Mouse (Mus musculus): ENCODE measurements around the gene Gtf2a2.
"Not testable (repeated sequence)": the region's sequence is repeated elsewhere in the genome, so short reads cannot be mapped to it uniquely, and the experiment has no call there.

Gtf2a2 gene

GRCm38 (mm10) chr9:70022083-70022482, 9.7 kb downstream of the Gtf2a2 start:
- DNase-seq: no peak

- DNase-seq: not testable (repeated sequence)
Measured at GRCm38 (mm10) chr9:70023615-70024014, 11.3 kb downstream of the Gtf2a2 start.

DNA sequence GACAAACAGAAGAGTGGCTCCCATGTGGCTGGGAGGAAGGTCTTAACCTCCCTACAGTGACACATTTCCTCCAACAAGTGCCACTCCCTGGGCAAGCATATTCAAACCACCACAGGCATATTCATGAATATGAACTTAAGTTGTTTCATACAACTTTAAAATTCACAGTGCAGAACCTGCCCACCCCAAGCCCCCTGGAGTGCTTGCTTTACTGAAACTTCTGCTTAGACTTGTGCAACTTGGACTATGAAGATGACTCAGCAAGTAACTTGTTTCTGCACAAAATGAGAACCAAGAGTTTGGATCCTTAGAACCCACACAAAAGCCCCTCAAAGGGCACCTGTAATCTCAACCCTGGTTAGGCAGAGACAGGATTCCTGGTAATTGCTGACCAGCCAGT, 12.3 kb downstream of the Gtf2a2 start:
- DNase-seq: no peak

DNA sequence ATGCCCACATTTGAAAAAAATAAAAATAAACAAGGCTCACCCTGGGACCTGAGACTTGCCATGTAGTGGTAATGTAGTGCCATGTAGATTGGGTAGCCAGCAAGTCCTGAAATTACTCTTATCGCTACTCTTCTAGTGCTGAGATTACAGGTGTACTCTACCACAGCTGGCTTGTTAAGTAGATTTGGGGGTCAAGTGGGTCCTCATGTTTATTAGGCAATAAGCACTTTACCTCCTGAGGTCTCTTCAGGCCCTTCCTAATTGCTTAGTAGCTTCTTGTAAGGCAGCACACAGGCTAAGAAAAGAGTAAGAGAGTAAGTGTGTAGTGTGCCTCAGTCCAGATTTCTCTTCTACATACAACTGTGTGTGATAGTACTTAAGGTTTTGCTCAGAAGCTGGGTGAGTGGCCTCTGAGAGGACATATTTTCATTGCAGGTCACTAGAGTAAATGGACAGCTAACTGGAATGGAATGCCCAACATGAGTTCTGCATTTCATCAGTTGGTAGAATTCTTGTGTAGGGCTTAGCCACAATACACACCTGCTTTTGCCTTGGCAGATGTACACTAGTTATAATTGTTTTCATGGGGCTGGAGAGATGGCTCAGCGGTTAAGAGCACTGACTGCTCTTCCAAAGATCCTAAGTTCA, 13.1 kb downstream of the Gtf2a2 start:
- DNase-seq: no peak

- no peak for DNase-seq
Measured at GRCm38 (mm10) chr9:70032167-70032566, 19.8 kb downstream of the Gtf2a2 start.

DNA sequence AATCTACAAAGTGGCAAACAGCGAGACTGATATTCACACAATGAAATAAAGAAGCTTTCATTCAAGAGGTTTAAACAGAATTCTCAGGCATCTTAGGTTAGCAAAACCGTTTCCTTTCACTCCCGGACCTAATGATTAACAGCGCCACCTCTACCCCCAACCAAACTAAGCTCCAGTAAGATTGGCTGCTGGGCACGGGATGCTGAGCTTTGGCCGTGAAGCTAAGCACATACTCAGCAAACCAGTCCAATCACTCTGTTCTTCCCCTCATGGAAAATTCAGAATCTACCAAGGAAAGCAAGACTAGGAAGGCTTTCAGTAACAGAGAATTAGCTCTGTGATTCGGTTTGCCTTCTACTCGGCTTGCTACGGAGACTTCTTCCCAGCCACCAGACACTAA, 20.7 kb downstream of the Gtf2a2 start:
- no peak for DNase-seq

- no peak for DNase-seq
Measured at GRCm38 (mm10) chr9:70034702-70035101, 22.4 kb downstream of the Gtf2a2 start.

GRCm38 (mm10) chr9:70036646-70037045, 24.3 kb downstream of the Gtf2a2 start:
- no peak for DNase-seq

DNA sequence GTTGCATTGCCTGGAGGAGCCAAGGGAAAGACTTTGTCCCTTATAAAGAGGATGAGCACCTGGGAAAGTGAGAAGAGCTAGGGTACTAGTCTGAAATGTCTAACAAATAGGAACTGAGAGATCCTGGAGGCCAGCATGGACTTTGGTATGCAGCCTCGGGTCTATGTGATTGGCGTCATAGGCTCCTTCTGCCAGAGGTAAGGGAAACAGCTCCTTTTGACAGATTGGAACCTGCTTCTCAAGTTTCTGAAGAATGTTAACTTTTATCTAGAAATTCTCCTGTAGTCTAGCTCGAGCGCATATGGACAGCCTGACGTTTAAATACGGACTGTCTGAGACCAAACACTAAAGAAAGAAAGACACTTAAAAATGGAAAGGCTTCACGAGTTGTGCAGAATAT, 25.6 kb downstream of the Gtf2a2 start, which contains the start of gene Gcnt3:
Gcnt3 (minus strand) TSS at position 101 of the 400 bp plus-strand sequence.
- no peak for DNase-seq

- DNase-seq: no peak
Measured at GRCm38 (mm10) chr9:70039597-70040385, 27.4 kb downstream of the Gtf2a2 start.

DNA sequence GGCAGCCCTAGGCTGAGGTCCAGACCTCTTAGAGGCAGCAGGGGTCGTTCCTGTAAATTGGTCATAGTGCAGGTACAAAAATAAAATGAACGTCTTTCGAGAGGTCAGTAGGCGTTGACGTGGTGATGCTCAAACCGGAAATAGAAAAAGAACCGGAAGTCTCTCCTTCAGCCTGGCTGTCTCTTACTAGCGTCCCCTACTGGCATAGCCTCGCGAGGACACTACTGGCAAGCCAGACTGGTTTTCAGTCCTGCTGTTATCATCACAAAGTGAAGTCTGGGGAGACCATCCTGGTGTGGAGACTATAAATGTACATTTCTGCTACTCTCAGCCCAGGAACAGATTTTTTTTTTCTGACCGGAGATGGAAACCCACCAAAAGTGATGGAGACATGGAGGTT, 28.2 kb downstream of the Gtf2a2 start:
- no peak for DNase-seq

GRCm38 (mm10) chr9:70042137-70042536, 29.8 kb downstream of the Gtf2a2 start:
- no peak for DNase-seq

GRCm38 (mm10) chr9:70042935-70043334, 30.6 kb downstream of the Gtf2a2 start:
- no peak for DNase-seq

DNA sequence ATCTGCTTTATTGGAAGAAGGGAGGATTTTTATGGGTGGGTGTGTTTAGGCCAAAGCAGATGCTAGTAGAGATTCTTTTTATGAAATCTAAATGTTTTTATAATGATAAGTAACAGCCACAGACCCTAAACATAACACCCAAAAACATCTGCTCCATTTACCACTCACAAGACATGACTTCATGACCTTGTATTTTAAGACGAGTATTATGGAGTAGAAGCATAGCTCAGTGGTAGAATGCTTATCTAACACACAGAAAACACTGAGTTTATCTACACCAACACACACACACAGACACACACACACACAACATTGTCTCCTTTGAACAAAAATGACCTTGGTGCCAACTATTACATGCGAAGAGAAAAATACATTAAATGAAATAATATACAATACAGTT, 32.5 kb downstream of the Gtf2a2 start:
- no peak for DNase-seq

- no peak for DNase-seq
Measured at GRCm38 (mm10) chr9:70046255-70046654, 33.9 kb downstream of the Gtf2a2 start.

DNA sequence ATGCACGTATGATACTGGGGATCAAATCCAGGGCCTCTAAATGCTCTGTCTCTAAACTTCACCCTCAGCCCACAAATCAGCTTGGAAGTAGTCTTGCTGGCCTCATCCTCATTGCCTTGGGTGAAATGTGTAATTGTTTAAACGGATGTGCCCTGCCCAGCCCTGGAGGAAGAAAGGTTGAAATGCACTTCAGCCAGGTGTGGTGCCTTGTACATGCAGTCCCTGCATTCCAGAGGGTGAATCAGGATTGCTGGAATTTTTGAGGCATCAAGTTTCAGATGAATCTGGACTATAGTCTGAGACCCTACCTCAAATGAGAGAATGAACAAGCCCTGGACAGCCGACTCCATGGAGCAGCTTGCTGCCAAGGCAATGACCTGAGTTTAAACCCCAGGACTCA, 35.5 kb downstream of the Gtf2a2 start:
- DNase-seq: no peak

GRCm38 (mm10) chr9:70048280-70048679, 35.9 kb downstream of the Gtf2a2 start:
- DNase-seq: no peak

GRCm38 (mm10) chr9:70048751-70049415, 36.5 kb downstream of the Gtf2a2 start:
- DNase-seq: no peak

DNA sequence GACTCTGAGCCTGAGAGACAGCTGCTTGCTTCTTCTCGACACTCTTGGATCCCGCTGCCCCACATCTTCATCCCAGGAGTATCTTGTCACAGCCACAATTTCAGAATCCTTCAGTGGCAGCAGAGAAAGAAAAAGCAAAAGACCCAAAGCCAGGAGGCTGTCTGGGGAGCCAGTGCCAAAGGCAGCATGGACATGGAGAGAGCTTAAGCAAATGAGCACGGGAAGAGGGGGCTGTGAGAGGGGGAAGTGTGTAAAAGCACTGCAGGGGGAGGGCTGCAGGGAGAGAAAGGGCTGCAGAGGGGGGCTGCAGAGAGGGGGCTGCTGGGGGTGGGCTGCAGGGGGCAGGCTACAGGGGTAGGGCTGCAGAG, 37.0 kb downstream of the Gtf2a2 start:
- DNase-seq: no peak

GRCm38 (mm10) chr9:70049839-70050238, 37.5 kb downstream of the Gtf2a2 start:
- DNase-seq: no peak

- no peak for DNase-seq
Measured at GRCm38 (mm10) chr9:70052730-70053129, 40.4 kb downstream of the Gtf2a2 start.

GRCm38 (mm10) chr9:70053411-70053810, 41.1 kb downstream of the Gtf2a2 start:
- DNase-seq: no peak

- DNase-seq: no peak
Measured at GRCm38 (mm10) chr9:70062012-70062411, 49.7 kb downstream of the Gtf2a2 start.

GRCm38 (mm10) chr9:70067497-70067896, 55.1 kb downstream of the Gtf2a2 start:
- DNase-seq: no peak

Data from cerebellum, postnatal 36 days (tissue).